Mouse (Mus musculus) cerebellum, postnatal 36 days (tissue): Measurements from ENCODE around the gene Scn1b.

Experiments used
- DNase-seq, 2 experiments: peaks; one replicate each; pipeline ENCODE4 v3.0.0; 2021 to 2022; ENCODE audit warnings: mixed read lengths in 2 of 2

The Scn1b gene

DNA sequence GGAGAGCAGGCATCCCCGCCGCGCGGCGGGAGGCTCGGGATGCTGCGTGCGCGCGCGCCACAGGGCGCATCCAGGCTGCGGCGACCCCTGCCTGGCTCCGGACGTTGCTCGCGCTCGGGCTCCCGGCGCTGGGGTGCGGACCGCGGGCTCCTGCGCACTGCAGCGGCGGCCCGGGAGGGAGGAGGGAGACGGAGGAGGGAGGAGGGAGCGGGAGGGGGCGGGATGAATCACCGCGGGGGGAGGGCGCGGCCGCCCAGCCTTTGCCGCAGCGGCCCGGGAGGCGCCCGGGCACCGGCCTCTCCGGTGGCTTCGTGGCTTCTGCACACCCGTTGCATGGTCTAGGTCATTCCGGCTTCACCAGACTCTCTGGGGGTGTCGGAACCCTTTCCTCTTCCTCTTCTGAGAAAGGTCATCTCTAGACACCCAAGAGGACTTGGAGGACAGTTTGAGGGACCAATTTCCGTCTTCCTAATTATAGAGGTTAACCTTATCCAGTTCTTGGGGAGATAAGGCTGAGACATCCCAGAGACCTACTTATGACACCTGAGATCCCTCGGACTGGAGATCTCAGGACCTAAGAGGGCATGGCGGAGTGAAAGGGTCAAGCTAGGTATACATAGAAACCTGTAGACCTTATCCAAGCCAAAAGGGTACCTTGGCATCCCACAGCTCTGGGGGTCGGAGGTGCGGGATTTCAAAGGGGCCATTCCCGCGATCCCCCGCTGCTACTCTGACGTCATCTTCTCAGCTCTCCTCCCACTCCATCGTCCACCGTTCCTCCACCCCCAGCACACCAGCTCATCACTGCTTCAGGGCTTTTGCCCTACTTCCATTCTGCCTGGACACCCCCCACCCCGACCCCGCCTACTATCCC lies at the start of gene Scn1b:
Gene Scn1b, minus strand, starts transcription at position 153 of the 874 bp plus-strand sequence.
- peak; percentile 75 to 85 for DNase-seq

DNA sequence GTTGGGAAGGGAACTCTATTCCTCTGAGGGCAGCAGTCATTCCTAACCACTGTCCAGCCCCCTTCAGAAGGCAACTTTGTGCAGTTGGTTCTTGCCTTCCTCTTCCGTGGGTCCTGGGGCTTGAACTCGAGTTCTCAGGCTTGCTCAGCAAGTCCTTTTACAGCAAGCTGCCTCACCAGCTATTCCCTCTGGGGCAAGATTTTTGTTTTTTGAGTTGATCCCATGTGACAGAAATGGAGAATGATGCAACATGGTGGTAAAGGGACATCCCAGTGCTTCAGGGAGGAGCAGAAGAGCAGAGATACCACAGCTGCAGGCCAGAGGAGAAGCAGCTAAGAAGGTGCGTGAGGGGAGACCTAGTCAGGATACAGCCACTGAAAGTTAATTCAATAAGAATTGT lies 48.3 kb upstream of the Scn1b start:
- no peak for DNase-seq

DNA sequence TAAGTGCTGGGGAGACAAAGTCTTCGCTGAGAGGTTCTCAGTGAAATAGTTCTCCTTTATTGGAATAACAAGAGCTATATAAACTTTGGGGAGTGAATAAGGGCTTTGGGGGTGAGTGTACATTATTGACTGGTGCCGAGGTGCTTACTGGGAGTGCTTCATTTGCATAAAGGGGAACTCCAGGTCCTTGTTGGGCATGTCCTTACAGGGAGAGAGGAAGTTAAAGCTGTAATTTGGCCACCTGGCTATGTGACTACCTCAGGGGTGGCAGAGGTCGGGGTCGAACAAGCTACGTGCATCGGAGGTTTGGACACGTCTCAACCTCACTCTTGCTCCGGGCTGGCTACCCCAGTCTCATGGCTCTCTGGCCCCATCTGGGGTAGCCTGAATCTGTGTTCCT lies 47.7 kb upstream of the Scn1b start:
- DNase-seq = no peak

DNA sequence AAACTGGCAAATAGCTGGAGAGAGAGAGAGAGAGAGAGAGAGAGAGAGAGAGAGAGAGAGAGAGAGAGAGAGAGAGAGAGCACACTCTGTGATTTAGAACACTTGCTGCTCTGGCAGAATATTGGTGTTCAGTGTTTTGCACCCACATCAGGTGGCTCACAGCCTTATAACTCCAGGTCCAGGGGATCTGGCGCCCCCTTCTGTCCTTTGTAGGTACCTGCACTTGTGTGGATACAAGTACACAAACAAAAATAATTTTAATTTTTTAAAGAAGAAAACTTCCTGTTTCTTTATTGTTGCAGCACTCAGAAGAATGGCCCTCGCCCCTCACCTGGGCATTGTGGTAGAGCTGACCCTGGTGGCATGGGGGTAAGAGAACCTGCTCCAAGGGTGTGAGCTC lies 45.4 kb upstream of the Scn1b start:
- DNase-seq = peak; percentile 42 to 46

DNA sequence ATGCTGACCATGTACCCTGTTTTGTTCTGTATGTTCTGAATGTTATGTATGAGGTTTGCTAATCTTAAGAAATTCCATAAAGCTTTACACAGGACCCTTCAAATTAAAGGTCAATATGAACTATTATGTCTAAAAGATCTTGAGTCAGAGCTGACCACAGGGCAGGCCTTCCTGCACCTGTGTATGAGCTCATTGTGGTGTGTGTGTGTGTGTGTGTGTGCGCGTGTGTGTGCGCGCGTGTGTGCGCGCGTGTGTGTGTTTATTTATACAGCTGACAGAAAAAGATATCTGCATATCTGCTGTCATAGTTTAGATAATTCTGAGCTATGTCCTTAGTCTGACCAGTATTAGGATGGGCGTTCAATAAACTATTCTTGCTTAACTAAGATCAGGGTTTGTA lies 43.7 kb upstream of the Scn1b start:
- DNase-seq = no peak

DNA sequence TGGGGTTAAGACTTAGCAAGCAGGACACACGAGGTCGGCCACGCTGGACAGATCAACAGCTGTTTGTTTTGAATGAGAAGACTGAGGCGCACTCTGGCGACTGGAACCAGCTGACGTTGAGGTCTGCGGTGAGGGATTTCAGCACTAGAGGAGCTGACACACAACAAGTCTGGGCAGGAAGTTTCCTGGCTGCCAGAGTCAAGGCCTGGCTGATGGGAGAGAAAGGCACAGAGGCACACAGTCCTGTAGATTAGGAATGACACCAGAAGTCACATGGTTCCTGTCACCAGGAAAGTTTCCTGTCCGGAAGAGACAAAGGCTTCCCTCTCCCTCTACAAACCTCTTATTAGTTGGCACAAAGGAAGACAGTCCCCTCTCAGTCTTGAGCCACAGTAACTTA lies 41.6 kb upstream of the Scn1b start:
- no peak for DNase-seq

DNA sequence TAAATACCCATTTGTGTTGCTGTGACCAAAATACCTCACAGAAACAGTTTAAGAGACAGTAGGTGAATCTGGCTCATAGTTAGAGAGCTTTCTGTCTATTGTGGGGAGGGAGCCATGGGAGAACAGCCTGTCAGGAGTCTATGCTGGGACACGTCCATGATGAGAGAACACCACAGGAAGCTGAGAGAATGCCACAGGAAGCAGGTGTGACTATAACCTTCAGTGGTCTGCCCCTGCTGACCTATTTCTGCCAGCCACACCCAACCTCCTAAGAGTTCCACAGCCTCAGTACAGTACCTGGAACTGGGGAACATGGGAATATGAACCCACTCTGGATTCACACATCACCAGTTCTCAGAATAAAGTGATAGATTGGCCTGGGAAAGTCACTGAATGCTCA lies 37.9 kb upstream of the Scn1b start:
- no peak for DNase-seq

DNA sequence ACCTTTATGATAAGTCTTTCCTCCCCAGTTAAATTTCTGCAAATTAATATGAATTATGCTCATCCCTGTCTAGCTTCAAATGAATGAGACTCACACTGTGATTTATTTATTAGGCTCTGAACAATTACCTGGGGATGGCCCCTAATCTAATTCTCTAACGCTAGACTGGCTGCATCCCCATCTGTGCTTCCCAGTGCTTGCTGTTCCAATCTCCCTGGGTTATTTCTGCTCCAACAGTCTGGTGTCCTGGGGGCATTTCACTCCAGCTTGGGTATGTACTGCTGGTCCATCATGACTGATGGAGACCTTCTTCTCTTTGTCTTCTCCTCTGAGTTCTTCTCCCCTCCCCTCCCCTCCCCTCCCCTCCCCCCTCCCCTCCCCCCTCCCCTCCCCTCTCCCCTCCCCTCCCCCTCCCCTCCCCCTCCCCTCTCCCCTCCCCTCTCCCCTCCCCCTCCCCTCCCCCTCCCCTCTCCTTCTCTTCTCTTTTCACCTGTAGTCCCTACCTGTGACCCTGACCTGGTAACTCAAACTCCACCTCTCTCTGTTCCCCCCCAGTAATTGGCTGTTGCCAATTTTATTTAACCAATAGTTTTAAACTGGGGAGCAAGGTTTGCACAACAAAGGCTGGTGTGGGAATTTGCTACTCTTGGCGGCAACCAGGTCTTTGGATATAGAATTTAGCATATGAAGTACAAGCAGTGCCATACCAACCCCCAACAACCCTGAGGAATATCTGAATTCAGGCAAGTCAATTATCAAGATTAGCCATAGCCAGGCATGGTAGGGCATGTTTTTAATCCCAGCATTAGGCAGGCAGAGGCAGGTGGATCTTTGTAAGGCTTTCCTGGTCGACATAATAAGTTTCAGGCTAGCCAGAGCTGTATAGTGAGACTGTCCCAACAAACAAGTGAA lies 37.1 kb upstream of the Scn1b start:
- DNase-seq = no peak

DNA sequence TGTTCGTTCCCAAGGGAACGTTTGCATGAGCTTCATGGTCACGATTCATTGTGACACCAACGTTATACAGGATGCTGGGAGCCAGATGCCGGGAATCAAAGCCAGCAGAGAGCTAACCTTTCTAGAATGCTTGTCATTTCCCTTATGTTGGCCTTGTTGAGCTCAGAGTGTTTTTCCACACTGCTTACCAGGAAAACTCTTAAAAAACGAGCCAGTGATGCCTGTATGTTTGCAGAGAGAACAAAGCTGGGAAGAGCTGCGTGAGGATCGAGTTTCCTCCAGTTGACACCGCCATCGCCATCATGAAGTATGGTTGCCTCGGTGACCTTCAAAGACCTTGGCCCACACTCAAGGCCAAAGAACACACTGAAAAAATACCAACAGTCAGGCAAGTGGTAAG lies 35.5 kb upstream of the Scn1b start:
- DNase-seq = no peak

DNA sequence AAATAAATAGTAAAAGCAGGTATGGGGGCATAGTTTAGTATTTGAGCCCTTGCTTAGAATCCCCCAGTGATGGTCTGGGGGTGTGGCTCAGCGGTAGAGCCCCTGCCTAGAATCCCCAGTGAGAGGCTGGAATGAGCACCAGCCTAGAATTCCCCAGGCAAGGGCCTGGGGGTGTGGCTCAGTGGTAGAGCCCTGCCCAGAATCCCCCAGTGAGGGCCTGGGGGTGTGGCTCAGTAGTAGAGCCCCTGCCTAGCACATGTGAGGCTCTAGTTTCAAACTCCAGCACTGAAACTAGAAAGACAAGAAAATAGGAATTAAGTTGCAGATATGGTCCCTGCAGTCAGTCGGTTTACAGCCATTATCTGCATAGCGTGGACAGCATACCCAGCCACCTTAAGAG lies 35.0 kb upstream of the Scn1b start:
- DNase-seq = no peak

DNA sequence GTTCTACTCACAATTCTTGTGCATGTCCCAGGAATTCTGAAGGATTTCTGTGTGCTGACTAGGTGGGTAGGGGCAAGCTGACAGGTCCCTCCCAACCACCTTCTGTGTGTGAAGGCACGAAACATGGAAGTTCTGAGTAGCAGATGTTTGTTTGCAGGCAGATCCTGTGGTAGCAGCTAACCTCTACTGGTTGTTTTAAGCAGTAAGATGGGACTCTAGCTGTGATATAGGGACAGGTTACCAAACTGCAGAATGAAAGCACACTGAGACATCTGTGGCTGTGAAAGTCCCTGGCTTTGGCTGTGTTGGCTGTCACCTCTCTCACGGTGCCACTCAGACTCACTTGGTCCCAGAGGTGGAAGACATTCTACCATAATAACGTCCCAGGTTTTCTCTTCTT lies 34.4 kb upstream of the Scn1b start:
- DNase-seq = no peak

DNA sequence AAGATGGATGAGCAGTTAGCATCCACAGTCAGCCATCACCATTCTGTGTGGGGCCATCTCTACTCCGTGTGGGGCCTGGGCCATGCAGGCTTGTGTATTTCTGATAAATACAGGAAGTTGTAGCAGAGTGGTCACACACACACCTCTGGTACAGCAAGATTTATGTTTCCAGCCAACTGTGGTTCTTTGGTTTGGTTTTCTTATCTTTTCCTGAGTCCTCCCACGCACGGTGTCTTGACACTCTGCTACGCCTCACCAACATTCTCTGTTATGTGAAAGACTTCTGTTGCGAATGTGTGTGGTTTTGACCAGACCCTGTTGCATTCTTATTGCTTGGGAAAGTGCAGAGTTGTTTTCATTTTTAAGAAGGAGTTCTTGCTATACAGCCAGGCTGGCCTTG lies 34.0 kb upstream of the Scn1b start:
- DNase-seq = no peak

DNA sequence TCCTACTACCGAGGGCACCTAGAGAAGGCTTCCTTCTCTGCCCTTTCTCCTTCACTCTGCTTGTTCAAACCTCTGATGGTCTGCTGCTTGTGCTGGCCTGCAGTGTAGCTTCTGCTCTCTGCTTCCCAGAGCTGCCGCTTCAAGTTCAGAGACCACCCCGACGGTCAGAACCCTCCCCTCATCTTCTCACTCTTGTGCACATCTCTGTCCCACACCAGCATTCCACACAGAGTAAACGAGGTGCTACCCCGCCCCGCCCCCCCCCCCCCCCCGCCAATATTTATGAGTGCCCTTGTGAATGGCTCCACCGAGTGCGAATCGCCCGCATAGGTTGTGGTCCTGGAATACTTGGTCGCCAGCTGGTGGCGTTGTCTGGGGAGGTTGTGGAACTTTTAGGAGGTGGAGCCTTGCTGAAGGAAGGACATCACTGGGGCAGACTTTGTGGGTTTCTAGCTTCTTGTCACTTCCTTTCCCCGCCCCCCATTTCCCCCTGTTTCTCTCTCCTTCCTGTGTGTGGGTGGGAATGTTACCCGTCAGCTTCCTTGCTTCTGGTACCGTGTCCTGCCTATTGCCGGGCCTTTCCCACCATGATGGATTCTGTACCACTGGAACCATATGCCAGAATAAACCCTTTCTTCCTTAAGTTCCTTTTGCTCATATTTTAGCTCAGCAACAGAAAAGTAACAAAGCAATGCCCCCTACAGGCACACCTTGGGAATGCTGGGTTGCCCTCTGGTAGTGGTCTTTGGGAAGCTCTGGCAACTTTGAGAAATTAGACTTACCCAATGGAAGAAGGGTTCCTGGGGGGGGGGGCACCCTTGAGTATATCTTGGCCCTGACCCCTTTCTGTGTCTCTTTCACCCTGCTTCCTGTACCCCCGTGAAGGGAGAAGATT lies 29.5 kb upstream of the Scn1b start:
- no peak for DNase-seq

DNA sequence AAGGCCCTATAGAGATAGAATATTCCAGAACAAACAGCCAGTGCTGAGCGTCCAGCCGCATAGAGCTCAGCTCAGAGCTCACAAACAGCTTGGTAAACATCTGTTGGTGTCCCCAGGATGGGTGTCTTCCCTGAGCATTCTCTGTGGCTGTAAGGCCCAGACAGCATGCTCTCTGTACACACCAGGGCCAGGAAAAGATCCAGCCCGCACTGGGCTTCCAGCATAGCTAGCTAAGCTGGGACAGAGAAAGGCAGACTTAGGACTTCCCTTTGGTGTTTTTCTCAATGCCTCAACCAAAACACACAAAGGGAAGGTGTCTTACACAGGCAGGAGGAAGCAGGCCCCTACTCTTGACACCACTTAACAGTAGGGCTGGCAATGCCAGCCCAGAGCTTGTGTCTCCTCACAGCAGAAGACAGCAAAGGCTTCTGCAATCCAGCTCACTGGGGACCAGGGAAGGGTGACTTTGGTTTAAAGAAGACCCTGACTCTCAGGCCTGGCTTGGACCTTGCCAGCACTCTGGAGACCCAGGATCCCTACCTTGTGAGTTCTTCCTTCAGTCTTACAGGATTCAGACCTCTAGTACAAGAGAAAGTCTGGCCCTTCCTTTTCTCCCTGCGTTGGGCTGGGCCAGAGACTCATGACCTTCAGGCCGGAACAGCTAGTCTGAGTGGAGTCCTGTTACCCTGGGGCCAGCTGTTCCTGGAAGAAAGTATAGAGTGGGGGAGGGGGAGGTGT lies 28.7 kb upstream of the Scn1b start, which contains the start of gene Gramd1a:
Gene Gramd1a, minus strand, starts transcription at position 601 of the 738 bp plus-strand sequence.
- no peak for DNase-seq

DNA sequence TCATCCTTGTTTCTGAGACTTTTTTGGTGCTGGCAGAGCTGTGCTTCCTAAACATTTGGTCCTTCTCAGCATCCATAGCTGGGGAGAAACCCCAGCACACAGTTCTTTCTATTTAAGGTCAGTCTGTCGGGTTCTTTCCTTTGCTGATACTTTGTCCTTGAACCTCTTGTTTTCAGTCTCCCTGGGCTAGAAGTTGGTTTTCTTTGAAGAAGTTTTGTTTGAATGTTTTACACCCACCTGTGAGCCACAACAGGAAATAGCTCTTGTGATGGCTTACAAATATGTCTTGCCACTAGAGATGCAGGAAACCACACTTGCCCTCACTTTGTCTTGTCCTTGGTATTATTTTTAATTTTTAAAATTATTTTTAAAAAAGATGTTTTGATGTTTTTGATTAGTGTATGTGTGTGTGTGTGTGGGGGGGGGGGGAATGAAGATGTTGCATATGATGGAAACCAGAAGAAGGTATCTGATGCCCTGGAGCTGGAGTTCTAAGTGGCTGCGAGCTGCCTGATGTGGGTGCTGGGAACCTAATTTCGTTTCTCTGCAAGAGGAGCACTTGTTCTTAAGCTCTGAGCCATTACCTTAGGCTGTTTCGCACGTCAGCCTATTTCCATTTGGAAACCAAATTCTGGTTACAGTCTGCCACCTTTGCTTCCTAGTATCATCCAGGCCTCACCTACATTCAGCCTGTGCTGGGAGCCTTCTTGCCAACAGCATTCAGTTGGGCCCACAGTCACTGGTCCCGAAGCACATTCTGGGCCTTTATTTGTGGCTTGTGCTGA lies 26.9 kb upstream of the Scn1b start:
- no peak for DNase-seq

DNA sequence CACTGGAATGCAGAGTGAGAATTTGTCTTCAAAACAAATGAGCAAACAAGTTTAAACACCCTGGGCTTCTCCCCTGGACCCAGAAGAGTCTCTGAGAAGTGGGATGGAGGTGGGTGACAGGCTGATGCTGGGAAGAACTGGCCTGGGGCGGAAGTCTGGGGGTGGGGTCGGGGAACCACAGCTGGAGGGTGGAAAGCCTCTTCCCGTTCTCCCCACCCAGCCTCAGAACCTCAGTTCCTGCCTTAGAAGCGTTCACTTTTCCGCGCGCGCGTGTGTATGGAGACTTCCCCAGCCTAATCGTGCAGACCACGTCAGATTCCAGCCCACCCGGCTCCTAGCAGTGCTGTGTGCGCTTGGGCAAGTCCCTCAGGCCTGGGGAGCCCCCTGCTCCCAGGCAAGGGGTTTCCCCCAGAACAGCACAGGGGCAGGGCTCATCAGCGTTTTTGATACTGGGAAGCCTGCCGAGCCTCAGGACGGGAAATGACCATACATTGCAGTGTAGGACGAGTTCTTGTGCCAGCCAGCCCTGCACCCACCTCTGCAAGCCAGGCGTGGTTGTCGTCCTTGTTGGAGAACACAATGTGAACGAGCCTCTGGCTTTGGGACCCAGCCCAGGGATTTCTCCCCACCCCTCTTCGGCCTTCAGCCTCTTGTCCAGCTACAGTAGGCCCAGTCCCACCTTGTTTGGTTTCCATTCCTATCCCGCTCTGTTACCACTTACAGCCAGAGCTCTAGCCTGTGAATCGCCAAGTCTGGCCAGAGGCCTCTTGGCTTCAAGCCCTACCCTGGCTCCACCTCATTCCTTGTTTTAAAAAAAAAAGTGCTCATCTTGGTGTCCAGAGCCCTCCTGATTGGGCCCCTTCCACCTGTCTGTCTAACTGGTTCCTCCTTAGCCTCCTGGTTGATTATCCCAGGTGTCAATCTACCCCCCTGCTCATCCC lies 24.8 kb upstream of the Scn1b start:
- DNase-seq = peak; percentile 44 to 57

DNA sequence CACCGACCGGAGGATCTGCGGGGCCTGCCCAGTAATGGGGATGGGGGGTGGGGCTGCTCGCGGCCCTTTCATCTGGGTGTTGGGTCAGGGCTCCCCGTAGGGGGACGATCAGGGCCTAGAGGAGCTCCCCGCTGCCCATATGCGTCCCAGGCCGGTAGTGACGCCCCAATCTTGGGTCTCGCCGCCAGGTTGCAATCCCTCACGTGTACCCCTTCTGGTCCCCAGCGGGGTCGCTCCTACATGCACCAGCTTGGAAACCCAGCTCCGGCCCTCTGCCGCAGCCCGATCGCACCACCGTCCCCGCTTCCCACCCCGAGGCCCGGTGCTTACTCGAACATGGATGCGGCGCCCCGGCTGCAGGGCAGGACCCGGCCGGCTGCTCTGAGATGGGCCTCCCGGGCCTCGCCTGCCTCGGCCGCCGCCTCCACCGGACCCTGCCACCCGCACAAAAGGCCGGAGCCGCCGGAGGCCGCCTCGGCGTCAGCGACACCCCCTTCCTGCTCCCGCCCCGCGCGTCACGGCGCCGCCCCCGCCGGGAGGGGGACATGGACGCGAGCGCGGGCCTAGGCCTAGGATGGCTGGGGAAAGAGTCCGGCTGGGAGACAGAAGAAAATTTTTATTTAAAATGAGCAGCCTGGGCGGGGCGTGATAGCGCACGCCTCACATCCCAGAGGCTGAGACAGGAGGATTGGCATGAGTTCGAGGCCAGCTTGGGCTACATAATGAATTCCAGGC lies 23.9 kb upstream of the Scn1b start:
- DNase-seq = peak; percentile 80 to 90

DNA sequence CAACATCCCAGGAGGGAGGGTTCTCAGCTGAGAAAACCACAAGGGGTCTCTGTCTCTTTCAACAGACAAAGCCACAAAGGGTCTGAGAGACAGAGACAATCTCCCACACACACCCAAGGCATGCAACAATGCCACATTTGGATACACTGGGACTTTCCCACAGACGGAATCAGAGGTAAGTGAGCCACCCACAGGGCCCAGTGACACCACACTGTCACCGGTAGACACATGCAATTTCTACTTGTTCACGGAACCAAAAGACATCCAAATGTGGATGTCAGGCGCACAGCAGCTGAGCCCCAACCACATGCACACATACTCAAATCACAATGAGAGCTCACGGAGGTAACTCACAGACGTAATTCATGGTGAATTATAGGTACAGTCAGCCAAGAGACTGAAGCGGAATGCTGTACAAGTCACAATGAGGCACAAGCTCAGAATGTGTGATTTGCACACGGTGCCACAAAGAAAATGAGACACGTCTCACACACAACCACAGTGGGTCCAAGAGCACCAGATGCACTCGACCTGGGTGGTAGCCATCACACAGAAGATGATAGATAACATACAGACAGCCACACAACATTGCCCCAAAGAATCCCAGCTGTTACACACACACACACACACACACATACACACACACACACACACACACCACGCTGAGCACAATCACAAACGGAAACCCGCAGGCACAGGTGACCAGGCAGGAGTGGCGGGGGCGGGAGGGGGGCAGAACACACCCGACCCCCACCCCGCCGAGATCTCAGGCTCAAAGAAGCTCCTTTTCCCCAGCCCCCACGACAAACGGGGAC lies 23.2 kb upstream of the Scn1b start:
- peak in 1 of 2 experiments; percentile 23 for DNase-seq
